Mouse (Mus musculus): ENCODE measurements around the gene Synpo2.

DNA sequence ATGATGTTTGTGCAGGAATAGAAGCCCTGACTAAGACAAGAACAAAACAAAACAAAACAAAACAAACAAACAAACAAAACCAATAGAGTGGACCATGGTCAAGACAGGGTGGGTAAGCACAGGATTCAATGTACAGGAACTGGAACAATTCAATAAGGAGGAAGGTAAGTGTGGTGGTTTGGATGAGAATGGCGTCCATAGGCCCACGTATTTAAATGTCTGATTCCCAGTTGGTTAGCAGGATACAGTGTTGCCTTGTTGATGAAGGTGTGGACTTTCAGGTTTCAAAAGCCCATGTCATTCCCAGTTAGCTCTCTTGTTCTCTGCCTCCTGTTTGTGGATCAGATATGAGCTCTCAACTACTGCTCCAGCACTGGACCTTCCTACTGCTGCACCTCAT lies 140.8 kb downstream of the Synpo2 start:
- TF ChIP-seq EP300 (IDR thresholded peaks at IDR 0.05), result no peak
- TF ChIP-seq CTCF (IDR thresholded peaks at IDR 0.05), result no peak

All from lung, postnatal 0 days (tissue).